Mouse (Mus musculus): ENCODE measurements around the gene Arhgap40. TPM values are rescaled to one million over a fixed set of nuclear protein-coding genes. Genes with fewer than 3 reads are reported as not detected.
A peak's percentile ranks its signal among the peaks of the same experiment; 100 is the strongest.

The Arhgap40 gene
- polyA plus RNA-seq, 1 experiment from 2014 or later = 1.3 TPM

DNA sequence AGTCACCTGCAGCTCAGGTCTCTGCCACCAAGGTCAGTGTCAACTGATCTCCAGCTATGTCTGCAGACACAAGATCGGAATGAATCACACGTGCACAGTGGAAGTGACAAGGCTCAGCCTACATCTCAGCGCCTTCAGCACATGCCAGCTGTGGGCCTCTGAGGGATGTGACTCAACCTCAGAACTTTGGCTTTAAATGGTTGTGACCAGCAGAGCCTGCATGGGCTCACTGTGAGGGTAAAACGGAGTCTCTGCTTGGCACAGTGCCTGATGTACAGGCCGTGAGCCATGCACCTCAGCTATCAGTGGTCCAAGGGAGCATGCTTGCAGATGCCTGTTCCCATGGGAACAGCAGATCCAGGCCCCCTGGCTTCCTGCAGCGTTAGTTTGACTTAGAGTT is 6.0 kb downstream of the Arhgap40 start:
- Histone ChIP-seq H3K27me3 (no peaks in the 10 kb centered on the region), H3K4me2 (no peak overlapping the region), H3K9ac (0 out of 2 replicates have a peak overlapping the region, but pooled peaks have one; percentile 16), H3K4me3 (no peak overlapping the region), H3K36me3 (no peaks in the 10 kb centered on the region), H3K27ac (no peak overlapping the region), H3K4me1 (no peaks in the 10 kb centered on the region), H3K9me3 (0 out of 2 replicates have a peak, but pooled peaks cover 4% of the 10 kb centered on the region)
- ATAC-seq (ENCODE audit: insufficient number of reproducible peaks, insufficient read depth, low FRiP score, low TSS enrichment, low read depth) = no peak
- WGBS = 63% methylated on average over 6 of the region's 6 CpGs

DNA sequence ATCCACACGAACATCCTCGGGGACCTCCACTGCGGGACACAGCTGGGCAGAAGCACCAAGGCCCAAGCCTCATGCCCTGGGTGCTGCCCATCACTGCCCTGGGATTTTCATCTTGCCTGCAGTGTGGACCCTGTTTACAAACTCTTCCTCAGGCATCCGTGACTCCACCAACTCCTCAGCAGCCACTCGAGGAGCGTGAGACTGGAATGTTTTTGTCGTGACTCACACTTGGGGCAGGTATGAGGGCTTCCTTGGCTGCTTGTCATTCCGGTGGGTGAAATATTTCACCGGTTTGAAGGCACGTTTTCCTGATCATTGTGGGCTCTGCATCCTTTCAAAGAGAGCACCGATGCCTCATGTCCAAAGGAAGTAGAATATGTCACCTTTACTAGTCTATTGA is 6.5 kb downstream of the Arhgap40 start:
- no peaks in the 10 kb centered on the region for H3K36me3 ChIP-seq
- no peaks in the 10 kb centered on the region for H3K27me3 ChIP-seq
- 0 out of 2 replicates have a peak, but pooled peaks cover 4% of the 10 kb centered on the region for H3K9me3 ChIP-seq
- no peak overlapping the region for H3K4me3 ChIP-seq
- no peak overlapping the region for H3K27ac ChIP-seq
- WGBS = 71% methylated on average over 11 of the region's 11 CpGs
- 0 out of 2 replicates have a peak overlapping the region, but pooled peaks have one; percentile 16 for H3K9ac ChIP-seq
- H3K4me2 ChIP-seq = no peak overlapping the region
- no peak for ATAC-seq (ENCODE audit: insufficient number of reproducible peaks, insufficient read depth, low FRiP score, low TSS enrichment, low read depth)
- H3K4me1 ChIP-seq = no peaks in the 10 kb centered on the region

- WGBS = 58% methylated on average over 6 of the region's 6 CpGs
- Histone ChIP-seq H3K4me3 (no peak overlapping the region), H3K36me3 (no peaks in the 10 kb centered on the region), H3K9me3 (0 out of 2 replicates have a peak, but pooled peaks cover 4% of the 10 kb centered on the region), H3K4me1 (no peaks in the 10 kb centered on the region), H3K9ac (no peak overlapping the region), H3K4me2 (no peak overlapping the region), H3K27me3 (no peaks in the 10 kb centered on the region), H3K27ac (no peak overlapping the region)
- no peak for ATAC-seq (ENCODE audit: insufficient number of reproducible peaks, insufficient read depth, low FRiP score, low TSS enrichment, low read depth)
Observed at GRCm38 (mm10) chr2:158519800-158520199, 7.2 kb downstream of the Arhgap40 start.

DNA sequence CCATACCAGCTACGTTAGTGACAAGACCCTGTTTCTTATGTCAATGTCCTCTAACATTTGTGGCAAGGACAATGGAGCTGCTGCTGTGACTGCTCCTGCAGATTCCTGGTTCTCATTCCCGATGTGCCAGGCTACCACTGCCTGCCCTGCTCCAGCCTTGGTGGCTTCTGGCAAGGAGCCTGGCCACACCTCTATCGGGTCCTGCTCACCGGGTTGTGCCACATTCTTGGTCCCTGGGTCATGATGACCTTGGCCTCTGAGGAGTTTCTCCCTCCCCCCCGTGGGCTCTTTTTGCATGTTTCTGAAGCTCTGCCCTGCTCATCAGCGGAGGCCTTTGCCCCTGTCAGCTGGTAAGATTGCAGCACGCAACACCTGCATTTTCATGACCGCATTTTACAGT is 10.5 kb downstream of the Arhgap40 start:
- Histone ChIP-seq H3K4me1 (no peaks in the 10 kb centered on the region), H3K9me3 (0 out of 2 replicates have a peak, but pooled peaks cover 4% of the 10 kb centered on the region), H3K27me3 (no peaks in the 10 kb centered on the region), H3K4me3 (no peak overlapping the region), H3K27ac (no peak overlapping the region), H3K4me2 (no peak overlapping the region), H3K36me3 (no peaks in the 10 kb centered on the region), H3K9ac (no peak overlapping the region)
- 79% methylated on average over 8 of the region's 8 CpGs for WGBS
- ATAC-seq (ENCODE audit: insufficient number of reproducible peaks, insufficient read depth, low FRiP score, low TSS enrichment, low read depth) = no peak

DNA sequence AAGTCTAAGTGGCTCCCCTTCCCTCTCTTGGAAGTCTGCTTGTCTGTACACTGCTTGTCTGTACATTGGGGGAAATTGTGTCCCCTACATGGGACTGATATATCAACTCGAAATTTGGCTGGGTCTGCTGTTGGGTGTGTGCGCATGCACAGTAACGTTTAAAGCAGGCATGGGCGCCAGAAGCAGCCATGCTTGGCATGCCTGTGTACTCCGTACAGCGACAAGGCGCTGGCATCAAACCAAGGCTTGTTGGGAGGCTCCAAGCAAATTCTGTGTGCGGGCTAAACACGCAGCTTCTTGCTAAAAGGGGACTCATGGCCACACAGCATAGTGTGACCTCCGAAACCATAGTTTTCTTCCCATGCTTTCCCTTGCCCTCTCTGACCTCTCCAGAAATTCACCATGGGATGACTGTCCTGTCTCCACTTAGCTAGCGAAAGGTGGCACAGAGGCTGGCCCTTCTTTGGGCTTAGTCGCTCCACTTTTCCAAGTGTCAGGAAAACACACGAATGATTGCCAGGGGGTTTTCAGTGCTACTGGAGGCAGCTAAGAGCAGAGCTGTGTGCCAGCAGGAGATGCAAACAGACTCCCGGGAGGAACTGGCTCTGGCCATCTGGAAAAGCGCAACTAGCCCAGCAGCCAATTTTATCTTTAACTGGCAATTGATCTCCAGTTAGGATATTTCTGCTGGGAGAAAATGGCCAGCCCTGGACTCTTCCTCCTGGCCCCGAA is 11.7 kb downstream of the Arhgap40 start:
- no peak overlapping the region for H3K4me3 ChIP-seq
- no peak overlapping the region for H3K4me2 ChIP-seq
- no peaks in the 10 kb centered on the region for H3K36me3 ChIP-seq
- no peak overlapping the region for H3K9ac ChIP-seq
- no peaks in the 10 kb centered on the region for H3K4me1 ChIP-seq
- 80% methylated on average over 16 of the region's 16 CpGs for WGBS
- no peak for ATAC-seq (ENCODE audit: insufficient number of reproducible peaks, insufficient read depth, low FRiP score, low TSS enrichment, low read depth)
- H3K27me3 ChIP-seq = no peaks in the 10 kb centered on the region
- 0 out of 2 replicates have a peak, but pooled peaks cover 4% of the 10 kb centered on the region for H3K9me3 ChIP-seq
- H3K27ac ChIP-seq = no peak overlapping the region

GRCm38 (mm10) chr2:158534090-158534489 is 21.5 kb downstream of the Arhgap40 start:
- Histone ChIP-seq H3K4me2 (no peak overlapping the region), H3K4me3 (no peak overlapping the region), H3K36me3 (no peaks in the 10 kb centered on the region), H3K9ac (no peak overlapping the region), H3K27me3 (no peaks in the 10 kb centered on the region), H3K27ac (no peak overlapping the region), H3K4me1 (no peaks in the 10 kb centered on the region), H3K9me3 (no peaks in the 10 kb centered on the region)
- WGBS = 10% methylated on average over 4 of the region's 4 CpGs
- no peak for ATAC-seq (ENCODE audit: insufficient number of reproducible peaks, insufficient read depth, low FRiP score, low TSS enrichment, low read depth)

GRCm38 (mm10) chr2:158534559-158534958 is 22.0 kb downstream of the Arhgap40 start:
- WGBS = 81% methylated on average over 8 of the region's 8 CpGs
- H3K9me3 ChIP-seq = no peaks in the 10 kb centered on the region

DNA sequence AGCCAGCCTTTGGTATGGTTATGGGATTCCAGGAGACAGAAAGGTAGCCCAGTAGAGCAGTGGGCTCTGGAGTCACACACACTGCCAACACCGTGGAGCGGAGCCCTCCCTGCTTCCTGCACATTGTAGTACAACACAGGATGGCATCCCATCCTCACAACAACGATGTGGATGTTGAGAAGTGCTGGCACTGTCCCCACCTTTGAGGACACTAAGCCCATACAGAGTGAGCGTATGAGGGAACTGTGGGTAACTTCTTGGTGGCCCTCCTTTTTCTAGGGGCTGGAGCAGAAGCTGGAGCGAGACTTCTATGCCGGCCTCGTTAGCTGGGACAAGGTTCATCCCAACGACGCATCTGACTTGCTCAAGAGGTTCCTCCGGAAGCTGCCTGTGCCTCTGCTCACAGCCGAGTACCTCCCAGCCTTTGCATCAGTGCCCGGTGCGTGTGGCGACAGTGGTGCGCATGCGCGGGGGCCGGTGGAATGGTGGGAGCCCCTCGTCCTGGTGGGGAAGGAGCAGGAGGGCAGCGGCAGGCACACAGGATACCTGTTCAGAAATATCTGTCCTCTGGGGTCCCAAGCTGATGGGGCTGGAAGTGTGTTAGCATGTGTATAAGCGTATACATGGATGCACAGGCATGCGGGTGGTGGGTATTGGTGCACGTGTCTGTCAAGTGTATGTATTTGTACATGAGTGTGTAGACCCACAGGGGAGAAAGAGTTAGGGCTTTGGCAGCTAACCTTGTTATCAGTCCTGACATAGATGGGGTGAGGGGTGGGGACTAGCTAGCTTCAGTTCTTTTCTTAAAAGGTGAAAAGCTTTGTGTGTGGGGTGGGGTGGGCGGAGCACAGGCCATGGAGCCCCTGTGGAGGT is 27.1 kb downstream of the Arhgap40 start:
- no peaks in the 10 kb centered on the region for H3K4me1 ChIP-seq
- H3K36me3 ChIP-seq = no peaks in the 10 kb centered on the region
- peak overlapping the region; percentile 20 for H3K4me3 ChIP-seq
- no peak overlapping the region for H3K27ac ChIP-seq
- peak overlapping the region; percentile 44; the same call in 1 of the 2 replicates for H3K9ac ChIP-seq
- ATAC-seq (ENCODE audit: insufficient number of reproducible peaks, insufficient read depth, low FRiP score, low TSS enrichment, low read depth) = no peak
- H3K27me3 ChIP-seq = no peaks in the 10 kb centered on the region; the same call in 1 of the 2 replicates
- peak overlapping the region; percentile 53 for H3K4me2 ChIP-seq
- 54% methylated on average over 24 of the region's 24 CpGs for WGBS
- H3K9me3 ChIP-seq = no peaks in the 10 kb centered on the region

More at GRCm38 (mm10) chr2:158534559-158534958, 22.0 kb downstream of the Arhgap40 start:
- Histone ChIP-seq H3K27ac (no peak overlapping the region), H3K4me3 (no peak overlapping the region), H3K4me2 (no peak overlapping the region), H3K4me1 (no peaks in the 10 kb centered on the region), H3K27me3 (no peaks in the 10 kb centered on the region), H3K36me3 (no peaks in the 10 kb centered on the region), H3K9ac (no peak overlapping the region)
- no peak for ATAC-seq (ENCODE audit: insufficient number of reproducible peaks, insufficient read depth, low FRiP score, low TSS enrichment, low read depth)

GRCm38 (mm10) chr2:158541286-158541685 is 28.7 kb downstream of the Arhgap40 start:
- WGBS = 51% methylated on average over 4 of the region's 4 CpGs
- no peaks in the 10 kb centered on the region; the same call in 1 of the 2 replicates for H3K27me3 ChIP-seq
- no peaks in the 10 kb centered on the region for H3K9me3 ChIP-seq
- no peaks in the 10 kb centered on the region for H3K36me3 ChIP-seq
- no peak overlapping the region for H3K27ac ChIP-seq
- no peak overlapping the region for H3K9ac ChIP-seq
- no peak overlapping the region for H3K4me2 ChIP-seq
- no peak for ATAC-seq (ENCODE audit: insufficient number of reproducible peaks, insufficient read depth, low FRiP score, low TSS enrichment, low read depth)
- no peak overlapping the region for H3K4me3 ChIP-seq
- no peaks in the 10 kb centered on the region; the same call in 1 of the 2 replicates for H3K4me1 ChIP-seq

DNA sequence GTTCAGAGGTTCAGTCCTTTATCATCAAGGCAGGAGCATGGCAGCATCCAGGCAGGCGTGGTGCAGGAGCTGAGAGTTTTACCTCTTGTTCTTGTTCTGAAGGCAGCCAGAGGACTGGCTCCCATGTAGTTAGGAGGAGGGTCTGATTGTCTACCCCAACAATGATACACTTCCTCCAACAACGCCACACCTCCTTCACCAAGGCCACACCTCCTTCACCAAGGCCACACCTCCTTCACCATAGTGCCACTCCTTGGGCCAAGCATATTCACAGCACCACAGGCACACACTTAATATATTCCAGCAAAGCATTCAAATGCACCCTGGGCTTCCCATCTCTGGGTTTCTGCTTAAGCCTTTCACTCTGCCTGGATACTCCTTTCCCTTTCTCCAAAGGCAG is 32.7 kb downstream of the Arhgap40 start:
- peaks cover 6% of the 10 kb centered on the region for H3K4me1 ChIP-seq
- H3K4me2 ChIP-seq = no peak overlapping the region
- H3K9ac ChIP-seq = no peak overlapping the region
- WGBS = 72% methylated on average over 2 of the region's 2 CpGs
- ATAC-seq (ENCODE audit: insufficient number of reproducible peaks, insufficient read depth, low FRiP score, low TSS enrichment, low read depth) = no peak
- H3K36me3 ChIP-seq = no peaks in the 10 kb centered on the region
- H3K4me3 ChIP-seq = no peak overlapping the region
- peaks cover 9% of the 10 kb centered on the region; the same call in 1 of the 2 replicates for H3K27me3 ChIP-seq
- H3K27ac ChIP-seq = no peak overlapping the region
- no peaks in the 10 kb centered on the region for H3K9me3 ChIP-seq

DNA sequence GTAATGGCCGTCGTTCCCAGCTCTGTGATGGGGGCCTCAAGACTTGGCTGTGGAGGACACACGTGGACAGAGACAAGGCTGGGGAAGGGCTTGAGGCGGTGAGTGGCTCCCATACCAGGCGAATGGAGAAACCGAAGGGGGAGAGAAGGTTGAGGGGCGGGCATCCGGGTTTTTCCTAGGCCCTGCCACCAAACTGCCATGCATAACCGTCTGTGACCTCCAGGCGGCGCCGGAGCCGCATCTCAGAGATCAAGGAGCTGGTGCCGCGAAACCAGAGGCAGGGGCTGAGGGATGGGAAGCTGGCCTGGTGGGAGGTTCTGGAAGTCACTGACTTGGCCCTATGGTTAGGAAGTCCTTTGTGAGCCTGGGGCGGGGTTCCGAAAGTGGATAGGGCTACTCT is 34.2 kb downstream of the Arhgap40 start:
- H3K4me2 ChIP-seq = peak overlapping the region; percentile 46
- no peaks in the 10 kb centered on the region for H3K36me3 ChIP-seq
- WGBS = 3% methylated on average over 17 of the region's 17 CpGs
- H3K9me3 ChIP-seq = no peaks in the 10 kb centered on the region
- peaks cover 24% of the 10 kb centered on the region for H3K27me3 ChIP-seq
- H3K4me3 ChIP-seq = no peak overlapping the region
- peak overlapping the region; percentile 46 for H3K9ac ChIP-seq
- no peak for ATAC-seq (ENCODE audit: insufficient number of reproducible peaks, insufficient read depth, low FRiP score, low TSS enrichment, low read depth)
- no peak overlapping the region for H3K27ac ChIP-seq
- H3K4me1 ChIP-seq = peaks cover 6% of the 10 kb centered on the region

All from embryonic facial prominence, embryonic 13.5 days (tissue).